Mouse (Mus musculus) bone marrow macrophage, adult 2 months (primary cell): Measurements from ENCODE around the gene Nprl3. TPM values are rescaled to one million over a fixed set of nuclear protein-coding genes. Genes with fewer than 3 reads are reported as not detected.

Source experiments
- H3K27ac ChIP-seq: 2 replicates; pipeline ENCODE4 v1.5.1; 2012; ENCODE audit warnings: low read depth, low read length; ENCODE audit not compliant: insufficient read depth
- H3K4me1 ChIP-seq: 2 replicates; pipeline ENCODE4 v1.6.1; 2012; ENCODE audit warnings: low read length; ENCODE audit not compliant: control insufficient read depth, insufficient read depth
- H3K4me3 ChIP-seq: 2 replicates; pipeline ENCODE4 v1.5.1; 2012; ENCODE audit warnings: mild to moderate bottlenecking, low read length, moderate library complexity; ENCODE audit not compliant: insufficient read depth
- CTCF ChIP-seq: IDR thresholded peaks from 2 replicates; pipeline ENCODE4 v1.5.1; 2012; ENCODE audit warnings: low read depth, mild to moderate bottlenecking, low read length, moderate library complexity
- POLR2A ChIP-seq: IDR thresholded peaks from 2 replicates; pipeline ENCODE4 v1.6.1; 2012; ENCODE audit warnings: mild to moderate bottlenecking, low read depth, low read length, borderline replicate concordance
- polyA plus RNA-seq: library from polyadenylated mRNA; stranded (reverse); fragments of >200 nt; gene quantifications from 2 replicates; pipeline ENCODE4 v1.2.4, GENCODE M21; 2012; ENCODE audit not compliant: missing spikeins, insufficient read depth, insufficient read length

The Nprl3 gene
- polyA plus RNA-seq, 1 experiment, result 18.5 TPM

DNA sequence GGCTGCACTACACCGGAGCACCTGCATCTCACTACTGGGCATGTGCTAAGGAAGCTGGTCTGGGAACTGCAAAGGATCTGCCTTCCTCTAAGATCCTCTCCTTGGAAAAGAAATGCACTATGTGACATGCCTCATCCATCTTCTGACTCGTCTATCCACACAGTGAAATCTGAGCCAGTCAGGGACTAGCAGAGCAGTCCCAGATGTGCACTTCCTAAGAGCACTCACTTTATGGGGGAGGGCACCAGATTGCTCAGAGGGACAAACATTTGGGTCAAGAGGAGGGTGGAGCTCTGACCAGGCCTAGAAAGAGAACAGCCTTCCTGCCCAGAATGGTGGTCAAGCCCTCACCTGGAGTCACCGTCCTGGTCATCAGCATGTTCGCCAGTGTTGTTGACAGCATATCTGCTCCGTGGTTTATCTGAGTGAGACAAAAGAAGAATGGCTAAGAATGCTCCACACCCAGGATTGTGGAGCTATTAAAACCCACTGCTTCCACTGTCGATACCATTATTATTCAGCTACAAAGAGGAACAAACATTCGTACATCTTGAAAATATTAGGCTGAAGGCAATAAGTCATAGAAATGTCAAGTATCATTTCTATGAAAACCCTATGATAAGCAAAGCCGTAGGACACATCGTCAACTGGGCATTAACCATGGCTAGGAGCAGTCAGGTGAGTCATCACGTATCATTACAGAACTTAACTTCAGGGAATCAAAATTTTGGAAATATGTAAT lies 4.7 kb downstream of the Nprl3 start:
- H3K4me3 ChIP-seq, result no peak overlapping the region
- TF ChIP-seq CTCF (no peak), POLR2A (no peak)
- peaks cover 14% of the 10 kb centered on the region for H3K4me1 ChIP-seq
- H3K27ac ChIP-seq, result no peak overlapping the region

DNA sequence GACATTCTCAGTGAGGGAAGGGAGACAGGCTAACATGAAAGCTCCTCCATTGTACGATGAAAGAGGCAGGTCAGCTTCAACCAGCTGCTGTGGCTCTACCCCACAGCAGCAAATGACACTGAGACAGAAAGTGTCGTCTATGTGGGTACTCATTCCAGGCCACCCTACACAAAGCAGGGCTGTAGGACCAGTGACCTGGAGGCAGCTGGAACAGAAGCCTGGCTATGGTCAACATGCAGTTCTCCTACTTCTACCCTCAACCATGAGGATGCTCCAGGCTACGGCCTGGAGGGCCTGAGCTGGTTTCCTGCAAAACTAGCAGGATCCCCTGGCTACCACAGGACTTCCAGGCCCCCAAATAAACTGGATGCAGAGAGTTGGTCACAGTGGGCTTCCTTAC lies 10.9 kb downstream of the Nprl3 start:
- H3K4me3 ChIP-seq, result no peak overlapping the region

DNA sequence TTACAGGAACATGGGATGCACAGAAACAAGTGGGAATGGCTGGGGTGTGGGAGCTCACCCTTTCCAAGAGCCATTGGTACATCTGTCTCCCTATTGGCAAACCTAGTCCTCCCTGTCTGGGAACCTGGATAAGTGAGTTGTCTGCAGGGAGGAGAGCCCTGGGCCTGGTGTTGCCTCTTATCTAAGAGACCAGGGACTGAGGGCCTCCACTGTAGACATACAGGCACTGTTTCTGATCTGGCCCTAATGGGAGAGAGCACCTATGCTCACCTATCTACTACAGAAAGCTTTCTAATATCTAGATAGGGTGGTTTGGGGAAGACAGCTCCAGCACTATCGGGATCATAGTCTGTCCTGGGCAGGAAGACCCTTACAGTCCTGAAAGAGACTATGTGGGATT lies 11.4 kb downstream of the Nprl3 start:
- Histone ChIP-seq H3K27ac (no peak overlapping the region), H3K4me1 (no peaks in the 10 kb centered on the region), H3K4me3 (no peak overlapping the region)
- TF ChIP-seq POLR2A (no peak), CTCF (no peak)

More for the DNA sequence above, 10.9 kb downstream of the Nprl3 start:
- Histone ChIP-seq H3K27ac (no peak overlapping the region), H3K4me1 (no peaks in the 10 kb centered on the region)
- no peak for TF ChIP-seq CTCF

DNA sequence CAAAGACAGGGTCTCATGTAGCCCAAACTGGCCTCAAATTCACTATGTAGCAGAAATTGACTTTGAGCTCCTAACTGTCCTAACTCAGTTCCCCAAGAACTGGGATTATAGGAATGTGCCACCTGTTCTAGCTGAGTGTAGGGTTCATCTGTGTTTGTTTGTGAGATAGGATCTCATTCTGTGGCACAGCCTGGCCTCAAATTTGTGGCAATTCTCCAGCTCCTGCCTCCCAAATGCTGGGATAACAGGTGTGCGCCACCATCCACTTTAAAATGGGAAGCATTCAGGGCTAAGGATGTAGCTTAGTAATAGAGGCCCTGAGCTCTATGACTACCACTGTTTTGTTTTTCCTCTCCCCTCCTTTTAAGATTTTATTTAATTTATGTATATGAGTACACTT lies 14.4 kb downstream of the Nprl3 start:
- no peak overlapping the region for H3K4me3 ChIP-seq
- TF ChIP-seq CTCF, result no peak
- TF ChIP-seq POLR2A, result no peak
- no peaks in the 10 kb centered on the region for H3K4me1 ChIP-seq
- no peak overlapping the region for H3K27ac ChIP-seq

DNA sequence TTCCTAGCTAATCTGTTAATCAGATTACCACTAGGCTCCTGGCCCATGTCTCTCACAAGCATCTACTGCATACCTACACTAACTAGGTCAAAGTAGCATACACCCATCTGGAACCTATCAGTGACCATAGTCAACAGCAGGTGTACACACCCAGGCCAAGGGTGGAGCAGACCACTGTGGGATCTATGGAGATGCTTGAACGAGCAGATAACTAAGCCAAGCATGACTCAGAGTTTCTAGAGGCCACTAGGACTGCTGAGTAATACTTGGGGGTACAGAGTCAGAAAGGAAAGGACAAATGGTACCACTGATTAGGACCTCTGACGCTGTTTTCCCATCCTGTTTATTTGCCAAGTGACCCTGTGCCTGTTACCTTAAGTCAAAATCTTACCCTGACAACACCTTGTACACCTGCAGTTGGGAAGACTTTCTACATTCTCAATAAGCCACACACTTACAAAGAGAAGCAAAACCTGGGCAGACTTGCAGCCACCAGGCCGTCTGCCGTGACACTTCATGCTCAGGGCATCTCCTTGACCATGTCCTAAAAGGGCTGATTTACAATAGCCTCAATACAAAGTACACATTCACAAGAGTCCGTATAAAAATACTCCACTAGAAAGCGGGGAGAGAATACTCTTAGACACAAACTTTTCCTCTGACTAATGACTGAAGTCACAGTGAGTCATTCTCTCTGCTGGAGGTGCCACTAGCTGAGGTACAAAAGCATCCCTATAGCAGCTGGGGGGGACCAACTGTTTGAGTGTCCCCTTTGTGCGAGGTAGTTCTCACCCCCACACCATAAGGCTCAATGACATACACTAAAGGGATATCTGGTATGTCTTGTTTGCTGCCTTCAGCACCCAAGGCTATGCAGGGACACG lies 16.4 kb downstream of the Nprl3 start:
- H3K4me3 ChIP-seq, result no peak overlapping the region
- no peaks in the 10 kb centered on the region for H3K4me1 ChIP-seq
- TF ChIP-seq POLR2A (no peak), CTCF (no peak)
- no peak overlapping the region for H3K27ac ChIP-seq

DNA sequence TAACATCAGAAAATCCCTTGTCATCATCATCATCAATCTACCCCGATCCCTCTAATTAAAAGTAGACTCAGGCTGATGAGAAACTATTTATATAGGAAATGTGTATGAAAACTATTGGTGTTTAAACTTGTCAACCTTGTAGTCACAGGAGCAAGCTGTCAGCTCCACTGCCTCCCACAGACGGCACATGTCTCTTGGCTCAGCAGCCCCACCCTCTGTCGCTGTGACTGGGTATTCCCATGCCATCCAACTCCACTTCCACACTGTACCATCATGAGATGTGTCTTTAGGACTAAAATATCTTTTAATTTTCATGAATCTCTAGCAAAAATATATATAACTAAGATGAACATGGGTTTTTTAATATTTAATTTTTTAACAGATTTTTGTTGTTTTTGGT lies 19.2 kb downstream of the Nprl3 start:
- Histone ChIP-seq H3K4me1 (no peaks in the 10 kb centered on the region), H3K27ac (no peak overlapping the region), H3K4me3 (no peak overlapping the region)
- TF ChIP-seq POLR2A (no peak), CTCF (no peak)

DNA sequence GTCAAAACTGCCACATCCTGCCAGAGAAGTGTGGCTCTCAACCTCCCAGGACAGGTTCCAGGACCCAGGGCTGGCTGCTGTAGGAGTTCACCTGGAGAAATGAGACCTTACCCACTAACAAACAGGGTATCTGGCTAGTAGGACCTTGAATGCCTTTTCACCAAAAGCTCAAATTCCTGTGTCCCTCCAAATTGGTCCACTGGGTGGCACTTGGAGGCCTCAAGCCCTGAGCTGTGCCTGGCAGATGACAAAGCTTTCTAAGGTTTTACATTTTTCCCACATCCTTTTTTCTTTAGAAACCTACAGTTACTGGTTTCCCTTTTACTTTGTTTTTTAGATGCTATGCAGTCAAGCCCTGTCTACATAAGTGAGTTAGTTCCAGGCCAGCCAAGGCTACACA lies 20.4 kb downstream of the Nprl3 start:
- TF ChIP-seq POLR2A (no peak), CTCF (no peak)
- no peak overlapping the region for H3K4me3 ChIP-seq
- H3K4me1 ChIP-seq, result no peaks in the 10 kb centered on the region
- no peak overlapping the region for H3K27ac ChIP-seq

DNA sequence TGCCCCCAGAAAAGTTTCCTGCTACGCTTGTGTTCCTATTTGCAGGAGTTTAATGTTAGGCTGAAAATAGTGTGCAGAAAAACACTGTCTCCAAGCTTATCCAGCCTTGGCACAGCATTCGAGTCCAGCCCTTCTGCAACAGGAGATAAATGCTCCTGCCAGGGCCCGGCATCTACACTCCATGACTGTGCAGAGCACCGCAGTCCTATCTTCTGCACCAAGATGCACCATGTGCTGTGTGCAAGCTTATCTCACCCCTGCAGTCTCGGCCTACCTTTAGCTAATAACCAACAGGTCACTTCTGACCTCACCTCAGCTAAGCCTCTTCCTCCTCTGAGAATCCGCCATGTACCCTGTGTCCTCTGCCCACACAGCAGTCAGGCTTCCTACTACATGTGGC lies 21.9 kb downstream of the Nprl3 start:
- H3K4me1 ChIP-seq, result no peaks in the 10 kb centered on the region
- no peak for TF ChIP-seq POLR2A
- no peak overlapping the region for H3K4me3 ChIP-seq
- H3K27ac ChIP-seq, result no peak overlapping the region

DNA sequence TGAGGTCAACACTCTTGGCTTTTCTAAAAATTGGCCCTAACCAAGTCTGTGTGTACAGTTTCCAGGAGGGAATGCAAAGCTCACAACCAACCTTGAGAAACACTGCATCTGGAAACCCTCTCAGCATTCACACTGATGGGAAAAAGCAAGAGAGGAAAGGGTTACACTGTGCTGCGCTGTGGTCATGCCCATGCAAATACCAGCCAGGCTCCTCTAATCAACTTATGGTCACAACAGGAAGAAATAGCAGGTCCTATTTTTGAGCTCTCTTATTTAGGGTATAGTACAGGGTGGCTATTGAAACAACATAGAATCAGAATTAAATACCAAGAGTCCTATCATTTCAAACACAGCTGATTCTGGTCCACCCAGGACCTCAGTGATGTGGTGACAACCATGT lies 22.9 kb downstream of the Nprl3 start:
- Histone ChIP-seq H3K4me3 (no peak overlapping the region), H3K27ac (no peak overlapping the region), H3K4me1 (no peaks in the 10 kb centered on the region)
- TF ChIP-seq CTCF (no peak), POLR2A (no peak)

DNA sequence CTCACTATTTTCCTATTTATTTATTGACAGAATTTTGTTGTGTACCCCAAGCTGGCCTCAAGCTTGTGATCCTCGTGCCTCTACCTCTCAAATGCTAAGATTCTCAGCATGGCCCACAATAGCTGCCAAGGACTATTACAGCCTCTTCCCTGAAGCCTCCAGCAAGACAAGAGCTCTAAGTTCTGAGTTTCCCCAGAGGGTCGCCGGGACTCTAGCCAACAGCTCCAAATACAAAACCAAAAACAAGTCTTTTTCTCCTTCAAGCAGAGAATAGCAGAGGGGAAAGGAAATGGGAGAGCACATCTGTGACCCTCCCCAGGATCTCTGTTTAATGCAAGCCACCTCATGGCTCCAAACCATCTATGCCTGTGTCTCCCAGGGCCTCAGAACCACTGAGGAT lies 23.4 kb downstream of the Nprl3 start:
- Histone ChIP-seq H3K27ac (no peak overlapping the region), H3K4me3 (no peak overlapping the region), H3K4me1 (no peaks in the 10 kb centered on the region)
- no peak for TF ChIP-seq POLR2A
- no peak for TF ChIP-seq CTCF

DNA sequence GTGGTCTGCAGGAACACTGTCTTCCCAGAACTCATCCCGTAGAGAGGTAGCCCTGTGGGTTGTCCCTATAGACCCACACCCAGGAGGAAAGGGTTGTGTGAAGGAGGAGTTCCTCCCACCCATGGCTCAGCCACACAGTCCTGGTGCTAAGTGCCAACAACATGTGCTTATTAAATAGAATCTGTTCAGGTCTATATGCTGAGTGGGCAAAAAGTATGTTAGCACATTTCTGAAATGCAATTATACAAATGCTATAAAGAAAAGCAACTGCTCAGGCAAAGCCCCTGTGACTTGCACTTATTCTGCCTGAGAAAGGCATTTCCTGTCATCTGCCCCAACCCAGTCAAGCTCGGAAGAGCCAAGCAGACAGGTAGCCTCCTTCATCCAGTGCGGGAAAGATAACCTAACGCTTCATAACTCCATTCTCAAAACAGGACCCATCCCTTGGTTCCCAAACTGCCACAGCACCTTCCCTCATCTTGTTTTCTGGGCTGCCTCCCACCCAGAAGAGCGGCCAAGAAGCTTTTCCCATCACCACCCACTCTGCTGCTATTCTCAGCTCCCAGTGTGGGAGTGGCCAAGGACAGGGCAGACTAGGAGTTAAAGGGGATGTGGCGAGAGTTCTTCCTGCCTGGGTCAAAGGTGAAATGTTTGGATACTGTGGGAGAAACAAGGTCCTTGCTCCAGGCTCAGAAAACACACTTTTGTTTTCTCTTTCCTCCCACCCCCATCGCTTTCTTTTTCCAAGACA lies 24.1 kb downstream of the Nprl3 start:
- Histone ChIP-seq H3K27ac (no peak overlapping the region), H3K4me3 (no peak overlapping the region), H3K4me1 (no peaks in the 10 kb centered on the region)
- no peak for TF ChIP-seq POLR2A
- TF ChIP-seq CTCF, result no peak
